Mouse (Mus musculus): Measurements from ENCODE around the gene Nmrk1.

Gene Nmrk1

DNA sequence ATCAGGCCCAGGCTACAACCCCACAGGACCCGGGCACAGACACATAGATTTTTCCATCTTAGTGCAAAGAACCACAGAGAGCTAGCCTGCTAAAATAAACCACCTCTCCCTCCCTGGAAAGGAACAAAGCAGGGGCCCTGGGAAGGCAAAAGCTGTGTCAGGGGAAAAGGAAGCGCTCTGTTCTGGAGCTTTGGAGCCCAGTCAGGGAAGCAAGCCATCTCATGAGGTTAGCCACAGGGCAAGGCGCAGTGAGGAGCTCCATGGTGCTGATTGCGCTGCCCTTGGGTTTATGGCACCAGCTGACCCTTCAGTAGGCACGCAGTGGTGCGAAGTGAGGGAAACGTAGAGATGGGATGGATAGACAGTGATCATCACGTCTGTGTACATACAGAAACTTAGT, 22.6 kb downstream of the Nmrk1 start:
- DNase-seq (ENCODE audit: low spot score), result no peak

DNA sequence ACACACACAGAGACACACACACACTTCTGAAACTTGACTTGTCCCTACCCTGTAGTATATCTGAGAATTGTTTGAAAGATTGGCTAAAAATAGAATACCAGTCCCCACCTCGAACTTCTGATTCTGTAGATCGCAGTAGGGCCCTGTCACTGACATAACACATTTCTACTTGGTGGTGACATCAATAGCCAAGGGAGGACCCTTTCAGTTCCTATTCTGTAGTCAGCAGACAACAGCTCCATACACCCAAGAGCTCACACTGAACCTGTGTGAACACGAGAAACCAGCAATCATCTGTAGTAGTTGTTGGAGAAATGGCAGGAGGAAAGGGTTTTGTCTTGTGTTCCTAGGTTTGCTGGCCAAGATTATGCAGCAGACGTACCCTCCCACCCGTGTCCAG, 23.2 kb downstream of the Nmrk1 start:
- no peak for DNase-seq (ENCODE audit: low spot score)

DNA sequence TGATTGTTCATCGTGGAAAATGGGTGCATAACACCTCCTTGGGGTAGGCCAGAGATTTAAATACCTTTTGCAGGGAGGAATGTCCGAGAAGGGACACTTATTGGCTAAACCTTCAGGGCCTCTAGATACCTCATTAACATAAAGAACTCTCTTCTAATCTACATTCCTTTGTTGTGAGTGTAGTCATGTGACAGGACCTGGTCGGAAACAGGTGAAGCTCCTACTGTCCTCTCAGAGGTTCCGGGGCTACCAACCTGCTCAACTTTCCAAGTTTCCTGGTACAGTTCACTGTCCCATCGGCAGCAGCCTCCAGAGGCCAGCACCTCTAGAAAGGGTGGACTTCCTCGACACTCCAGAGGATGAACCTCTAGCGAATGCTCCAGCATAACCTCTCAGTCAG, 24.2 kb downstream of the Nmrk1 start:
- DNase-seq (ENCODE audit: low spot score), result no peak

DNA sequence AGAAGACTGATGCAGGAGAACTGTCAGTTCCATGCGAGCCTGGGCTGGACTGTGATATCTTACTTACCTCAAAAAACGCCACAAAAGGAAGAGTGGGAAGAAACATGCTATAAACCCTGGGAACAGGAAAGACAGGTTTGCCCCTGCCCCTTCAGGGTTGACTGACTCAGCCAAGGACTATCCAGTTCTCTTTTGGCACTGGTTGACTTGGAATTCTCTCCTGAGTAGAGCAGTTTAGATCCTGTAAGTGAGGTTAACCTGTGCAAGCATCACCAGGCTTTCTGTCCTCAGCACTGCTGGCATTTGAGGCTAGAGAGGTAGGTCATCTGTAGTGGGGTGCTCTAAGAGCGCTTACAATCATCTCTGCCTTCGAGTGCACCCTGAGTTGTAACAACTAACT, 26.7 kb downstream of the Nmrk1 start:
- no peak for DNase-seq (ENCODE audit: low spot score)

DNA sequence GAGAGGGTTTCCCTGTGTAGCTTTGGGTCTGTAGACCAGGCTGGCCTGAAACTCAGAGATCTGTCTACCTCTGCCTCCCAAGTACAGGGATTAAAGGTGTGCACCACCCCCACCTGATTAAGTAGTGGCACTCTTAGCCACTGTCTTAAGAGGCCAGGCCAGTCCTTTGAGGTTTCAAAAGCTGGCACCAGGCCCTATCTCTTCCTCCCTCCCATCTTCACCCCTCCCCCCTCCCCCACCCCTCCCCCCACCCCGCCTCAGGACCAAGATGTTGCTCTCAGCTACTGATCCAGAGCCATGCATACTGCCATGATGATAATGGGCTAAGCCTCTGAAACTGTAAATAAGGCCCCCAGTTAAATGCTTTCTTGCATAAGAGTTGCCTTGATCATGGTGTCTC, 27.6 kb downstream of the Nmrk1 start:
- no peak for DNase-seq (ENCODE audit: low spot score)

DNA sequence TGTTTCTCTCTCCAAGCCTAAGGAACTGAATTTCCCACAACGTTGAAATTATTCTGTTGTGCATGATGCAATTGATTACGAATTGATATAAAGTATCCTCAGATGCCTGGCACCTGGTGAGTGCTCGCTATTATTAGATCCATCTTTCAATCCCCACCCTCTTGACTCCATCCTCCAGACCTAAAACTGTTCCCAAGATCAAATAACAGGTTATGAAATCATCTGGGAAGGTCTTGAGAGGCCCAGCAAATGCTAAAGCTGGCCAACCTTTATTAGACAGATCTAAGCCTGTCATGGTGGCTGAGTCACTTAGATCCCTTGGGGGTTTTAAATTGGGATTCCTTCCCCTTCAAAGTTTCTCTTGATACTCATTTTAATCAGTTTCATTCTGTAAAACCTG, 28.7 kb downstream of the Nmrk1 start:
- no peak for DNase-seq (ENCODE audit: low spot score)

DNA sequence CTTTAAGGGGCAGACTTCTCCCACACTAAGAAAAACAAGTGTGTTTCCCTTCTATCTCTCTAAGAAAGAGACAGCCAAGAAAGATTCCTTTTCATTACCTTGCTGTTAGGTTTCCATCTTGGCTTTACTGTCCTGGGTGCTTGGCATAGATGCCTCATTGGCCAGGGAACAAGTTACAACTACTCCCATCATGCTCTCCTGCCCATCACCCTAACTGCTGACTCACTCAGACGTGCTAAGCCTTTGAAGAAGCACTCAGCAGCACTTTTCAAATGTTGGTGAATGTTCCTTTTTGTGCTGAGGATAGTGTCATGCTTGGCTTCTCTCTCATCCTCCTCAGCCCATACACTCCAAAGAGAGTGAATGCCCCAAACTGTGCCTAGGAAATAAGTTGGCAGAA, 29.9 kb downstream of the Nmrk1 start:
- no peak for DNase-seq (ENCODE audit: low spot score)

DNA sequence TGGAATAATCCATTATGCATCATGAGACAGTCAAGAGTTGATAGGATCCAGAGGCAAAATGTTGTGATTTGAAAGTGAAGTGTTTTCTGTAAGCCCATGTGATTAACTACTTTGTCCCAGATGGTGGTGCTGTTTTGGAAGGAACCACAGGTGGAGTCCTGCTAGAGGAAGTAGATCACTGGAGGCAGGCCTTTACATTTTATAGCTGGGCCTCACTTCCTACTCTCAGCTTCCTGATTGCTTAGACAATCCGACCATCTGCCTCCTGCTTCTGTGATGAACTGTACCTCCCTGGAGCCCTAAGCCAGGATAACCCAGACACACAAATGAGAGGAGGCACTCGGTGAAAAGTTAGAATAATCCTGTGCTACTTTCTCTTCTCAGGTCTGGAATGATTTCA, 32.2 kb downstream of the Nmrk1 start:
- no peak for DNase-seq (ENCODE audit: low spot score)

DNA sequence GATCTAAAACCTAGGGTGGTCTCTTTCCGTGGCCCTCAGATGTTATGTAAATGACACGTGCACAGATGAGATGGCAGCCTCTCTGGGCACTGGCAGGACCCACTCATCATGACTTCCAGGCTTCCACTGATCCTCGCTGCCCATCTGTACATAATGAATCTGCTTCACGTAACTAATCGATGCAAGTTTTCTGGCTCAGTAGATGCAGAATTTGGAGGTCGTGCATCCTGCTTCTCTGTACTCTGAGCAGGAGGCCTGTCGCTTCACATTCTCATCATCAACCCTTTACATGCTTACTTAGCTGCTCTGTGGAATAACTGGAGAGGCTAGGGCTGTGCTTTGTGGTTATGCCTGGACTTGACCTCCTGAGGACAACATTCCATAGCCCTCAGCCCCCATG, 35.2 kb downstream of the Nmrk1 start:
- no peak for DNase-seq (ENCODE audit: low spot score)

DNA sequence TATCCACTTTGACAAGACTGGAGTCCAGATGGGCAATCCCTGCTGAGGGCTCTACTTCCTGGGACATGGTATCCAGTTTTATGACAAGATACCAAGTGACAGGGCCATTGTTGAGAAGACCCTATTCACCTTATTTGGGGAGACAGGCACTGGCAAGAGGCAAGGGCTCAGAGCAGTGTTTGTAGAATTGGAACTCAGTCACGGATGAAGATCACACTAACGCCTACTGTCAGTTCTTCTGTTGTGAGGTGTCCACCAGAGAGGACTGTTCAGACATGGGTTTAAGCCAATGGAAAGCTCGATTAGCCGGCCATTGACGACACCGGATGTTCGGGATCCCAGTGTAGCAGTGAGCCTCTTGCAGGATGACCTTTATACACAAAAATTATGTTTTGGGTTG, 37.8 kb downstream of the Nmrk1 start:
- DNase-seq (ENCODE audit: low spot score), result no peak

DNA sequence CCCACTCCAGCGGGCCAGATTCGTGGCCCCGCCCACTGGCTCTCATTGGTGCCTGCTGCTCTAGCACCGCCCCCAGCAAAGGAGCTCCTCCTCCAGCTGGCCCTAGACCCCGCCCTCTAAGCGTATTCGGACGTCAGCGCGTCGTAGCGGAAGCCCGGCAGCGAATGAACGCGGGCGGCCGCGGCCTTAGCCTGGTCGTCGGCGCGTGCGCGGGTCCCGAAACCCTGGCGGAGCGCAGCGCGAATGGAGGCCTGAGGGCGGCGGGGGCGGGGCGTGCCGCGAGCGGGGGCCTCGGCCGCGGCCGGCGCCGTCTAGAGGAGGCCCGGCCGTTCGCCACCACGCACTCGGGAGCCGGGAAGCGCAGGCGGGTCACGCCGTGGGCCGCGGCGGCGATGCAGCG, 38.9 kb downstream of the Nmrk1 start, which contains the start of gene Carnmt1:
Gene Carnmt1 (plus strand): TSS at position 157 of the 400 bp plus-strand sequence.
- peak; percentile 98 for DNase-seq (ENCODE audit: low spot score)

DNA sequence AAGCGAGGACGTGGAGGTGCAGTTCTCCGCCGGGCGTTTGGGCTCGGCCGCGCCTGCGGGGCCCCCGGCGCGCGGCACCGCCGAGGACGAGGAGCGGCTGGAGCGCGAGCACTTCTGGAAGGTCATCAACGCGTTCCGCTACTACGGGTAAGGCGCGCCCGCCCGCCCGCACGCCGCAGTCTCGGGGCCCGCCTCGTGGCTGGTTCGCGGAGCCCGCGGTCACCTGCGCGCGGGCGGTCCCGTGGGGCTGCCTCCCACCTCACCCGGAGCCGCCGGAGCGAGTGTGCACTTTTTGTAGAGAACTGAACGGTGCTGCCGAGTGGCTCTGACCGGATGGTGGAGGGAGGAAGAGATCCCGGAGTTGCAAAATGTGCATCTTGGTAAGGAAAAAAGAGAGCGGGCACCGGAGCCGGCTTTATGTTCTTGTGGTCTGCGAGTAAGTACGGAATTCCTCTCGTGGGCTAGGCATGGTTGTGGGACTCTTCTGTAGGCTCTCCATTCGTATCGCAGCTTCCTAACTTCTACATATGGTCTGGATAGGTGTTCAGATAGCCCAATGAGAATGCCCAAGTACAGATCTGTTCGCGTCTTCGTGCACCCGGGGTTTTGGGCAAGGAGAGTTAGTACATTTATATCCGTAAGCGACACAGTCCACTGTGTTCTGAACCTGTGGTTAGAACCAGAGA, 39.4 kb downstream of the Nmrk1 start:
- peak; percentile 37 for DNase-seq (ENCODE audit: low spot score)

DNA sequence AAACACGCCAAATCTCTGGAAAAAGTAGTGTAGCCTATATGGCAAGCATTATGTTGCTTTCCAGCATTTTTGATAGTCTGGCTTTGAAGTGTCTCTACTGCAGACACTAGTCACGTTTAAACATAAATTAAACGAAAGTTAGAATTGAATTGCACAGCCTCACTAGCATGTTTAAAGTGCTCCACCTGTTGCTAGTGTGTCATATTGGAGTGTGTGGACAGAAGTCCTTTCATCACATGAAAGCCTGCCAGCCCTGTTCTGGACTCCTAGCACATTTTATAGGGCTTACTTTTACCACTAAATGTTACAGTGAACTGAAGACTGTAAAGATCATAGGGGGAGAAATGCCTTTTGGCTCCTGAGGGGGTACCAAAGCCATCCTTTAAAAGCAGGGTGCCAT, 40.7 kb downstream of the Nmrk1 start:
- DNase-seq (ENCODE audit: low spot score), result no peak

DNA sequence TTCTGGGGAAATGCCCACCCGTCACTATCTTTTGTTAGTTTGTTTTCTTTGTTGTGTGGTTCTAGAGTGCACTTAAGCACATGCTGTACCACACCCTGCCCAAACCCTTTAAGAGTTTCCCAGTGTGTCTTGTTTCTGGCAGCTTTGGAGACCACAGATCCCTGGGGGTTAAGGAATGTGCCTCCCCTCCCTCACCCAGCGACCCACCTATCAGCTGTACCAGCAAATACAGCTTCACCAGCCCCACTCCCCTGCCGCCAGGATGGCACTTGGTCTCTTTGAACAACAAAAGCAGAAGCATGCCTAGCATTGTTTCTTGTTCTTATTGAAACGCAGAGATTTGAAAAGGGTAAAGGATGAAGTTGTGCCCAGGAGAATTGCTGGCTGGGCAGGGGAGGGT, 41.4 kb downstream of the Nmrk1 start:
- DNase-seq (ENCODE audit: low spot score), result no peak

DNA sequence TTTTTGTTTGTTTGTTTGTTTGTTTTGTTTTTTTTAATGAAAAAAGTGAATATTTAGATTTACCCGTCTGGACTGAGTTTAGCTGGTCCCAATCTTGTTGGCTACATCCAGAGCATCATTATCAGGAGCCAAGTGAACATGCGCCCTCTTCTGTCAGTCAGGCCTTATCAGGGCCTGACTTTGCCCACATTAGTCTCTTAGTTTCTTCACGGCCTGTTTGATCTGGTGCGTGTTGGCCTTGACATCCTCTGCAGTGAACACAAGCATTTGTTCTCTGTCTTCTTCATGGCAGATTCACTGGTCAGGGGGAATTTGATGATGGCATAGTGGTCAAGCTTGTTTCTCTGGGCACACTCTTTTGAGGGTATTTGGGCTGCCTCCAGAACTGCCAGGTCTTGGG, 50.4 kb downstream of the Nmrk1 start:
- no peak for DNase-seq (ENCODE audit: low spot score)

DNA sequence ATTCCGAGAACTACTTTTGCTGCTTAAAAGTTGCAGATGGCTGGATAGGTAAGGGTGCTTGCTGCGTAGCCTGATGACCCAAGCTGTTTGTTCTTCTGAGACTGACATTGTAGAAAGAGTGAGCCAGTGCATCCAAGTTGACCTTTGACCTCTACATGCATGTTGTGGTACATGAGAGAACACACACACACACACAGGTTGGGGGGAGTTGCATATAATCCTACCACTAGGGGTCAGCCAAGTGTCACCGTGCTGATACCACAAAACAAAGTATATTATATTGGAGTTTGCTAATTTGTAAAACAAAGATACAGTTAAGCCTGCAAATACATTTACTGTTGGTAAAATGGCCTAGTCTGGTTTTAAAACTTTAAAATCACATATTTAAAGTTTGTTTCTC, 55.8 kb downstream of the Nmrk1 start:
- no peak for DNase-seq (ENCODE audit: low spot score)

DNA sequence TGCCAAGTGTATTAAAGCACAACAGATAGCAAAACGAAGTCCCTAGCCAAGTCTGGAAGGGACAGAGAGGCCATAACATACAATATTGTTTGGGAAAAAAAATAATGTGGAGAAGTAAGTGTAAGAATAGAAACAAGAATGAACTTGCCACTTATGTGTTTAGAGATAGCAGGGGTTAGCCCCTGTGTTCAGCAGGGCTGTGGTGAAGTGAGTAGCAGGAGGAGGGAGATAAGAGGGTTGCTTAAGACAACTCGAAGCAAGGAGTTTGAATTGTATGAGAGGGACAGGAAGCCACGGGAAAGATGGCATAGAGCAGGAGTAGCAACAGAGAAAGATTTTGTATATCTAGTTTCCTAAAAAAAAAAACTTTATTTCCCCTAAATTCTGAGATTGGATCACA, 60.4 kb downstream of the Nmrk1 start:
- no peak for DNase-seq (ENCODE audit: low spot score)

DNA sequence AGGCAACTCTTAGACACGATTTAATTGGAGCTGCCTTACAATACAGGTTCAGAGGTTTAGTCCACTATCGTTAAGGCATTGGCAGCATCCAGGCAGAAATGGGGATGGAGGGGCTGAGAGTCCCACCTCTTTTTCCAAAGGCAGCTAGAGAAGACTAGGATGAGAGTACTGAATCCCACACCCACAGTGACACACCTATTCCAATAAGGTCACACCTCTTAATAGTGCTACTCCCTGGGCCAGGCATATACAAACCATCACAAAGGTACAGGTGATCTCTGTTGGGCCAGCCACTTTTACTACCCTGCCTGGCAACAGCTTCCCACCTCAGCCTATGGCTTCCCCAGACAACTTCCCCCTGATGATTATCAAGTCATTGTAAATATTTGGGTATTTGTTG, 61.0 kb downstream of the Nmrk1 start:
- DNase-seq (ENCODE audit: low spot score), result no peak

DNA sequence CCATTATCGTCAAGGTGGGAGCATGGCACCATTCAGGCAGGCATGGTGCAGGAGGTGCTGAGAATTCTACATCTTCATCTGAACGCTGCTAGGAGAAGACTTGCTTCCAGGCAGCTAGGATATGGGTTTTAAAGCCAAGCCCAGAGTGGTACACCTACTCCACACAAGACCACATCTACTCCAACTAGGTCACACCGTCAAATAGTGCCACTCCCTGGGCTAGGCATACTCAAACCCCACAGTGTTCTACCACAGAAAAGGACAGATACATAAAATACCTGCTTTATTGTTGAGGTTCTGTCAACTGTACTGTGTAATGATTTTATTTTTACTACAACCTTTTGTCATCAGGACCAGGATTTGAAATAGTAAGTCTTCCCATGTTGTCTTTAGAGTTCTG, 63.4 kb downstream of the Nmrk1 start:
- no peak for DNase-seq (ENCODE audit: low spot score)

DNA sequence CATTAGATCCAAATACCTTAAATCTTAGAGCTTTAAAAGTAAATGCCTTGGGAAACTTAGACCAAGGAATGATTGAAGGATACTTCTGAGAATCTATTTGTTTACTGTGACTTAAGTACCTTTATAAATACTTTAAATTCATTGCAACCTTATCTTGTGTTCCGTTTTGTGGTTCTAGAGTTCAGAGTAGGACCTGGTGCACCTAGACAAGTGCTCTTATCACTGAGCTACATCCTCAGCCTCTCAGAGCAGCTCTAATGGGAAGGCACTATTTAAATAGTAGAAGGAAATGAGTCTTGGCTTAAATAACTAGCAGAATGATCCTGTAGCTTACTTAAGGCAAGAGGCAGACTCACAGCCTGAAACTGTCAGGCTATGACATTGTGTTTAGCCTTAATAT, 63.8 kb downstream of the Nmrk1 start:
- DNase-seq (ENCODE audit: low spot score), result no peak
